Mouse (Mus musculus) liver, adult 2 months (tissue): ENCODE data around the gene Dnajc7. TPM values are rescaled to one million over a fixed set of nuclear protein-coding genes. Genes with fewer than 3 reads are reported as not detected.

Experiments used
- DNase-seq: peaks from one replicate; pipeline ENCODE4 v3.0.0-alpha.2; 2011; ENCODE audit warnings: low read depth, low spot score; ENCODE audit errors: extremely low read depth
- H3K27ac ChIP-seq: fragments of 200-500 bp; replicated peaks from 2 replicates; pipeline ENCODE4 v1.5.1; 2012; ENCODE audit warnings: low read depth, mild to moderate bottlenecking, control low read depth, inconsistent platforms, low read length; ENCODE audit not compliant: insufficient read depth
- H3K27me3 ChIP-seq: fragments of 200-500 bp; 2 replicates; pipeline ENCODE4 v1.6.1; 2012; ENCODE audit warnings: mild to moderate bottlenecking, moderate library complexity, low read length, inconsistent platforms; ENCODE audit not compliant: control insufficient read depth, insufficient read depth
- H3K36me3 ChIP-seq: fragments of 200-500 bp; 2 replicates; pipeline ENCODE4 v1.6.1; 2012; ENCODE audit warnings: low read length, inconsistent platforms; ENCODE audit not compliant: control insufficient read depth, insufficient read depth
- H3K4me1 ChIP-seq: fragments of 200-500 bp; 2 replicates; pipeline ENCODE4 v1.6.1; 2011; ENCODE audit warnings: low read length; ENCODE audit not compliant: control insufficient read depth, insufficient read depth
- H3K4me3 ChIP-seq: fragments of 200-500 bp; 2 replicates; pipeline ENCODE4 v1.5.1; 2011; ENCODE audit warnings: low read depth, mild to moderate bottlenecking, control low read depth, low read length, moderate library complexity; ENCODE audit not compliant: insufficient read depth
- H3K79me2 ChIP-seq: fragments of 200-500 bp; 2 replicates; pipeline ENCODE4 v1.6.1; 2012; ENCODE audit warnings: inconsistent platforms, mild to moderate bottlenecking, low read length, moderate library complexity; ENCODE audit not compliant: control insufficient read depth, insufficient read depth
- H3K9ac ChIP-seq: fragments of 200-500 bp; 2 replicates; pipeline ENCODE4 v1.6.1; 2012; ENCODE audit warnings: low read depth, mild to moderate bottlenecking, control low read depth, inconsistent platforms, low read length
- CTCF ChIP-seq: fragments of 200-500 bp; IDR thresholded peaks from 2 replicates; pipeline ENCODE4 v1.5.1; 2011; ENCODE audit warnings: low read depth, low read length, control low read depth
- POLR2A ChIP-seq: fragments of 200-500 bp; IDR thresholded peaks from 2 replicates; pipeline ENCODE4 v1.6.1; 2011; ENCODE audit warnings: low read length, control low read depth; ENCODE audit not compliant: insufficient read depth; ENCODE audit errors: extremely low read depth
- WGBS: fragments of 180-500 bp; shearing (Covaris S2); methylation state at CpG from one replicate; pipeline ENCODE4 v1.1.7; 2018; 5-methylcytosine and 5-hydroxymethylcytosine counted together
- polyA plus RNA-seq: library from polyadenylated mRNA; depleted of rRNA; stranded (reverse); fragments of >200 nt; gene quantifications from 2 replicates; pipeline ENCODE4 v1.2.3, GENCODE M21; 2012
- total RNA-seq: library from RNA; depleted of rRNA; stranded (reverse); fragments of >200 nt; gene quantifications from 2 replicates; pipeline ENCODE4 v1.2.3, GENCODE M21; 2014

Dnajc7 gene
- total and polyA plus RNA-seq, 2 experiments: 16.1 to 44.7 TPM

DNA sequence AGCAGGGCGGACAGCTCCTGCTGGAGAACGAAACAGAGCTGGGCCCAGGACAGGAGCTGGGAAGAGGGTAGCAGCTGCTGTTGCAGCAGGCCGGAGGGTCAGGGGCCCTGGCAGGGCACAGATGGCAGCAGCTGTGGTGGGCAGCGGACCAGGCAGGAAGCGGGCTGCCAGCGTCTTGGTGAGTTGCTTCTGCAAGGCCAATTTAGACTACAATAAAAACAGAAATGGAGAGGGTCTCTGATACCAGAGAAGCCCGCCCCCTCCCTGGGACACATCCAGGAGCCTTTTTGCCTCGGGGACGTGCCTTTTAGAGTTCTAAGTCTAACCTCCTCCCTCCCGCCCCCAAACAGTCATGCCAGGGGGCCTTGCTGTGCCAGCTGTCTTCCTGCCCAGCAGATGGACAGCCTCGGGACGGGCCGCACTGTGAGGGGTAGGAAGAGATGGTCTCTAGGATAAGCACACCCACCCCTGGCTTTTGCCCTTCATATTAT, 8.9 kb upstream of the Dnajc7 start:
- H3K27ac ChIP-seq: no peak overlapping the region
- no peak for DNase-seq
- H3K4me1 ChIP-seq: peaks cover 6% of the 10 kb centered on the region; the same call in 1 of the 2 replicates
- H3K36me3 ChIP-seq: no peaks in the 10 kb centered on the region; the same call in 1 of the 2 replicates
- WGBS: 68% methylated on average over 13 of the region's 13 CpGs
- H3K79me2 ChIP-seq: no peaks in the 10 kb centered on the region
- TF ChIP-seq POLR2A: no peak
- TF ChIP-seq CTCF: no peak
- no peaks in the 10 kb centered on the region for H3K27me3 ChIP-seq
- H3K4me3 ChIP-seq: no peak overlapping the region
- no peak overlapping the region for H3K9ac ChIP-seq

DNA sequence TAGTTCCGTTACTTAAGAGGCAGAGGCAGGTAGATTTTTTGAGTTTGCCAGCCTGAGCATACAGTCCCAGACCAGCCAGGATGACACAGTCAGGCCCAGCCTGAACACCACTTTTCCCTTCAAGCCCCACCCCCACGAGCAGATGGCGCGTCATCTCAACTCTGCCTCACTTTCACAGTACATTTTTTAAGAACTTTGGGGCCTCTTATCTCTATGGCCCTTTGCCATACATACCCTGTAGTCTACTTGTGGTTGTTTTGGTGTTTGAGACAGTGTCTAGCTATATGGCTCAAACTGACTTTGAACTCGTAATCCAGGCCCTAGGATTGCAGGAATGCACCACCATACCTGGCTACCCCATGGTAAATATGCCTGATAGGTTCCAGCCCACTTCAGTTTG, 8.1 kb upstream of the Dnajc7 start:
- H3K4me3 ChIP-seq: no peak overlapping the region
- no peaks in the 10 kb centered on the region for H3K27me3 ChIP-seq
- no peaks in the 10 kb centered on the region for H3K79me2 ChIP-seq
- TF ChIP-seq CTCF: no peak
- TF ChIP-seq POLR2A: no peak
- no peak for DNase-seq
- 93% methylated on average over 5 of the region's 5 CpGs for WGBS
- H3K27ac ChIP-seq: no peak overlapping the region
- H3K9ac ChIP-seq: no peak overlapping the region
- no peaks in the 10 kb centered on the region; the same call in 1 of the 2 replicates for H3K36me3 ChIP-seq
- H3K4me1 ChIP-seq: peaks cover 6% of the 10 kb centered on the region; the same call in 1 of the 2 replicates

DNA sequence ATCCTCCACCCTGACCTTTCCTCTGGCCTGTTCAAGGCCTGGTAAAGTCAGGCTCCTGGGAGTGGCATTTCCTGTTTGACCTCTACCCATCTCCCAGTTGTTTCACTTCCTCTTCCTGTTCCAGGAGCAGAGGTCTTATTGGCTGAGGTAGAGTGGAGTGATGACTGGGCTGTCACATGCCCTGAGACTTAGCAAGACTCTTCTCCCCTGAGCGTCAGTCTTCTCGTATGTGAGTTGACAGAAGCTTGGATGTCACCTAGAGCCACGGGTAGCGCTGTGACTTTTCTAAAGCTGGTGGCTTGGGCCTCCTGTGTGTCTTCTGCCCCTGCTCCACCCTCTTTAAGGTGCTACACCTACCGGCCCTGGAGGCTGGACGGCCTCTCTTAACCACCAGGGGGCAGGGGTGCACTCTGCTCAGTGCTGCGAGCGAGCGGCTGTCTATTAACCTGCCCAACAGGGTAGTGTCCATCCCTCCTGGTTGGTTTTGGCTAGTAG, 6.8 kb upstream of the Dnajc7 start:
- no peaks in the 10 kb centered on the region for H3K27me3 ChIP-seq
- H3K27ac ChIP-seq: peak overlapping the region; percentile 40; the same call in 1 of the 2 replicates
- TF ChIP-seq CTCF (peak; percentile 90), POLR2A (no peak)
- no peaks in the 10 kb centered on the region for H3K79me2 ChIP-seq
- peak; percentile 77 for DNase-seq
- H3K9ac ChIP-seq: 0 out of 2 replicates have a peak overlapping the region, but pooled peaks have one; percentile 15
- WGBS: 26% methylated on average over 9 of the region's 9 CpGs
- no peaks in the 10 kb centered on the region; the same call in 1 of the 2 replicates for H3K36me3 ChIP-seq
- peaks cover 9% of the 10 kb centered on the region; the same call in 1 of the 2 replicates for H3K4me1 ChIP-seq
- H3K4me3 ChIP-seq: no peak overlapping the region

DNA sequence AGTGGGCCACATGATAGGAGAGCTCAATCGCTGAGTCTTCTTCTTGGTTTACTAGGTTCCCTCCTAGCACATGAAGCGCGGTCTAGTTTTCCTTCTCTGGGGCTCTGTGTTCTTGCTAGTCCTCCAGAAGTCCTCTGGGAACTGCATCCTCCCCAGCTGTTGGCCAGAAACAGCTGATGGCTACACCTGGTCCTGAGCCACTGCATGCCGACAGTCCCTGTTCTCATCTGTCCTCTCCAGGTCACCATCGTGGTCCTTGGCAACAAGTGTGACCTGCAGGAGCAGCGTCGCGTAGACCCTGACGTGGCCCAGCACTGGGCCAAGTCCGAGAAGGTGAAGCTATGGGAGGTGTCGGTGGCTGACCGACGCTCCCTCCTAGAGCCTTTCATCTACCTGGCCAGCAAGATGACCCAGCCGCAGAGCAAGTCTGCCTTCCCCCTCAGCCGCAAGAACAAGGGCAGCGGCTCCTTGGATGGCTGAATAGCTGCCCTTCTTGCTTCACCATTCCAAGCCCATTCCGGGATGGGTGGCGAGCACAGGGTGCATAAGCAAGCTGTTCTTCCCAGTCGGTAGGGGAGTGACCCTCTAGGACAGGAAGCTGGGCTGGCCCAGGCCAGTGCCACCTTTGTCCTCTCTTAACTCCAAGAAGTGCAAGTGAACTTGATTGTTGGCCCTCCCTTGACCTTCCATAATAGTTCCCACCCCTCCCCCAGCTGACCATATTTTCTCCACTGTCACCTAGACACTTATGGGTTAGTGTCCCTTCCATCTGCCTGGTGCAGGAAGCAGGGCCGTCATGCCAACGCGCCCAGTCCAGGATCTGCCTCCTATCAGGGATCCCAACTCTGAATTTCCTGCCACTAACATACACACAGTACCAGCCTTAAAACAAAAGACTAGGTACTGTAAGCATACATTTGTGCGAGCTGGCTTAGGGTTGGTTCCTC, 6.1 kb upstream of the Dnajc7 start:
- peak overlapping the region; percentile 12; the same call in 1 of the 2 replicates for H3K27ac ChIP-seq
- no peaks in the 10 kb centered on the region for H3K27me3 ChIP-seq
- H3K9ac ChIP-seq: no peak overlapping the region
- WGBS: 85% methylated on average over 23 of the region's 23 CpGs
- peaks cover 9% of the 10 kb centered on the region; the same call in 1 of the 2 replicates for H3K4me1 ChIP-seq
- no peaks in the 10 kb centered on the region; the same call in 1 of the 2 replicates for H3K36me3 ChIP-seq
- H3K79me2 ChIP-seq: no peaks in the 10 kb centered on the region
- TF ChIP-seq POLR2A (no peak), CTCF (no peak)
- no peak for DNase-seq
- no peak overlapping the region for H3K4me3 ChIP-seq

DNA sequence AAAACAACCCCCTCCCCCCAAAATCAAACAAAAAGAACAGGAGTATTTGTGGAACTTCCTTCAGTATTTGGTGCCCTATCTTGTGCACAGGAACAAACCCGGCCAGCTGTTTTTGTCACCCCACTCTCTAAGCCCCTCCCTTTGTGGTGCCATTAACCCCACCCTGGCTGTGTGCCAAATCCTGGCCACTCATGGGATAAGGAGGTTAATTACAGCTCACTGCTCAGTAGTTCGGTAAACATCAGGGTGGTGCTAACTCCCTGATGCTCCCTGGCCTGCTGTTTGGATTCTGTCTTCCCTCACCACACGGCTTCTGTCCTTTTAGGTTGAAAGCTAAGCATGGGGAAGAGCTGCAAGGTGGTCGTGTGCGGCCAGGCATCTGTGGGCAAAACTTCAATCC, 3.9 kb upstream of the Dnajc7 start:
- H3K79me2 ChIP-seq: peaks cover 5% of the 10 kb centered on the region; the same call in 1 of the 2 replicates
- H3K9ac ChIP-seq: peak overlapping the region; percentile 55
- H3K36me3 ChIP-seq: no peaks in the 10 kb centered on the region; the same call in 1 of the 2 replicates
- H3K27me3 ChIP-seq: no peaks in the 10 kb centered on the region
- 29% methylated on average over 5 of the region's 5 CpGs for WGBS
- no peak for TF ChIP-seq POLR2A
- no peak for TF ChIP-seq CTCF
- peaks cover 9% of the 10 kb centered on the region; the same call in 1 of the 2 replicates for H3K4me1 ChIP-seq
- H3K4me3 ChIP-seq: peak overlapping the region; percentile 26
- peak overlapping the region; percentile 55 for H3K27ac ChIP-seq
- peak; percentile 84 for DNase-seq
